Mouse (Mus musculus) adrenal gland, postnatal 4 days (tissue): Measurements from ENCODE around the gene Aldh3b3. TPM values are rescaled to one million over a fixed set of nuclear protein-coding genes. Genes with fewer than 3 reads are reported as not detected.
"Not testable (repeated sequence)": the region's sequence is repeated elsewhere in the genome, so short reads cannot be mapped to it uniquely, and the experiment has no call there.

Experiments
- DNase-seq, 2 experiments: peaks; one replicate each; pipeline ENCODE4 v3.0.0; 2021 to 2022; ENCODE audit warnings: low spot score in 2 of 2, mixed read lengths in 2 of 2
- total RNA-seq, 2 experiments: library from RNA; stranded (reverse); gene quantifications; 2 replicates each; pipeline ENCODE4 v1.2.3; 2021

The Aldh3b3 gene
- total RNA-seq, 2 experiments from 2014 or later, result 0.67 to 0.87 TPM

DNA sequence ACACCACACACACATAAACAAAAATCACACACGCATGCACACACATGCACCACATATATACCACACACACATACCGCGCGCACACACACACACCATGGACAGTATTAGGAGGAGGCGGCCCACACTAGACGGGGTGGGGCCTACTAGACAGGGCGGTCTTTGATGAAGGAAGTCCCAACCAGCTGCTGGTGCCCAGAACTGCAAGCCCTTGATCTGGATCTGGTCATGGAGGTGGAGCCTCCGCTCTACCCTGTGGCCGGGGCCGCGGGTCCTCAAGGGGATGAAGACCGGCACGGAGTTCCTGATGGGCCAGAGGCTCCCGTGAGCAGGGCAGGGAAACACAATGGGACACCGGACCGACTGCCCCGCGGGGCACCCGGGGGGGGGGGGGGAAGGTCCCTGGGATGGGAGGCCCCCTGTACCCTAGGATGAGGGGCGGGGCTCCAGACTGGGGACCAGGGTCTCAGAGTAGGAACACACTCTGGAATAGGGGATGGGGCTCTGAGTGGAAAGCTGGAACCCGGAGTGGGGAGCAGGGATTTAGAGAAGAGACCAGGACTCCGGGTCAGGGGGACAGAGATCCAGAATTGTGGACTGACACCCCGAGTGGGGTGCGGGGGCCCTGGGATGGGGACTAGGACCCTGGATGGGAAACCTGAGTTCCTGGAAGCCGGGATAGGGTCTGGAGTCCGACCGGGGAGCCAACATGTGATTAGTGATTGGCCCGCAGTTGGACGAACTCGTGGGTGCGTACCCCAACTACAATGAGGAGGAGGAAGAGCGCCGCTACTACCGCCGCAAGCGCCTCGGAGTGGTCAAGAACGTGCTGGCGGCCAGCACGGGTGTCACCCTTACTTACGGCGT lies 23.2 kb upstream of the Aldh3b3 start, which contains the start of gene Unc93b1:
Gene Unc93b1, plus strand, starts transcription at position 155 of the 864 bp plus-strand sequence.
- peak; percentile 55 to 67 for DNase-seq

GRCm38 (mm10) chr19:3935896-3936850 lies 22.3 kb upstream of the Aldh3b3 start:
- DNase-seq, result peak in 1 of 2 experiments; percentile 52

GRCm38 (mm10) chr19:3942315-3942714 lies 16.1 kb upstream of the Aldh3b3 start:
- no peak for DNase-seq

DNA sequence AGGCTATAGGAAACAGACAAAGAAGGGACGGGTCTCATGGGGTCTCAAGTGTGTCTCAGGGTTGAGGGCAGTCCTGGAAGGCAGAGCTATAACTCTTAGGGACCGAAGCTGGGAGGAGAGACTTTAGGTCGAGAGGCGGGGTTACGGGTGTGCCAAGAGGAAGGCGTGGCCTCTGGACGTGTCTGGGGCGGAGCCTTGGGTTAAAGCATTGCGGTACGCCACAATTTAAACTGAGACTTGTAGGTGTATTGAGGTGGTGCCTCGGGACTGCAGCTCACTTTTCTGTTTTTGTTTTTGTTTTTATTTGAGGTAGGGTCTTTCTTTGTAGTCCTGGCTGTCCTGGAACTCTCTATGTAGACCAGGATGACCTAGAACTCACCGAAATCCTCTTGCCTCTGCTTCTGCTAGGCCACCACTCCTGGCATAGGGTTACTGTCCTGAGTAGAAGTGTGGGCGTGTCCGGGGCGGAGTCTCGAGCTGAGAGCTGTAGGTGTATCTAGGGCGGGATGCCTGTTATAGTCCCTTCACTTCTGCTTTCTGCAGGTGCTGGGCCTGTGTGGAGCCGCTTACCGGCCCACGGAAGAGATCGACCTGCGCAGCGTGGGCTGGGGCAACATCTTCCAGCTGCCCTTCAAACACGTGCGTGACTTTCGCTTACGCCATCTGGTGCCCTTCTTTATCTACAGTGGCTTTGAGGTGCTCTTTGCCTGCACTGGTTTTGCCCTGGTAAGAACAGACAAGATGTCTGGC lies 15.3 kb upstream of the Aldh3b3 start:
- DNase-seq, result no peak

GRCm38 (mm10) chr19:3945872-3946564 lies 12.4 kb upstream of the Aldh3b3 start:
- no peak for DNase-seq

DNA sequence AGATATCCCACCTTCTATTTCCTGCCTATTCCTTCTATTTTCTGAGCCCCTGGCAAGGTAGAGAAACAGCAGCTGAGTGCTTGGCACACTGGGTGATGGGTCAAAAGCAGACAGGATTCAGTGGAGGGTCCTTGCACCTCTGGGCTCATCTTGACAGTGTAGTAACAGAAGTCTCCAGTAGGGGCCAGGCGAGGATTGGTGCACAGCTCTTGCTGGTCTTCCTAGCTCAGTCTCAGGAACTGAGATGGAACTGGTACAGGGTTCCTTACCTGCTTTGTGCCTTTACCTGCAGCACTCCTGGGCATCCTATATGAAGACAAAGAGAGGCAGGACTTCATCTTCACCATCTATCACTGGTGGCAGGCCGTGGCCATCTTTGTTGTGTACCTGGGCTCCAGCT lies 11.7 kb upstream of the Aldh3b3 start:
- DNase-seq, result peak in 1 of 2 experiments; percentile 49

DNA sequence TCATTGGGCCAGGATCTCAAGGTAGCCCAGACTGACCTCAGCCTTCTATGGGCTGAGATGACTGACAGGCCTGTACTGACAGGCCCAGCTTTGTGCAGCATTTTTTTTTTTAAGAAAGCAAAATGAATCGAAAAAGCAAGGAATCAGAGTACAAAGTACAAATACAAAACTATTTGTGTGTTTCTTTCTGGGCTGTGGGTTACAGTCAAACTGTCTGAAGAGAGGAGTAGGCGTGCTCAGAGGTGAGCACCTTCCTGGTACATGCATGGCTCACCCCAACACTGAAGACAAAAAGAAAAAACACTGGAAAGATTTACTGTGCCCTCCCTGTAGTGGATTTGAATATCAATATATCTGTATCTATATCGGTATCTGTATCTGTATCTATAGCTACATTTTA lies 10.6 kb upstream of the Aldh3b3 start:
- DNase-seq, result no peak

DNA sequence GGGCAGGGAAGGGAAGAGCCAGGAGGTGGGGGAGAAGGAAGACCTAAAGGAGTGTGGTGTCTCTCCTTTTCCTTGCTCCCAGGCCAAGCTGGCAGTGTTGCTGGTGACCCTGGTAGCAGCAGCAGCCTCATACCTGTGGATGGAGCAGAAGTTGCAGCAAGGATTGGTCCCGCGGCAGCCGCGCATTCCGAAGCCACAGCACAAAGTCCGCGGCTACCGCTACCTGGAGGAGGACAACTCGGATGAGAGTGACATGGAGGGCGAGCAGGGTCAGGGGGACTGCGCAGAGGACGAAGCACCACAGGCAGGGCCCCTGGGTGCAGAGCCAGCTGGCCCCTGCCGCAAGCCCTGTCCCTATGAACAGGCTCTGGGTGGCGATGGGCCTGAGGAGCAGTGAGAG lies 9.9 kb upstream of the Aldh3b3 start:
- no peak for DNase-seq

GRCm38 (mm10) chr19:3950331-3950730 lies 8.1 kb upstream of the Aldh3b3 start:
- no peak for DNase-seq

- DNase-seq, result no peak
Observed at GRCm38 (mm10) chr19:3951461-3951860, 7.0 kb upstream of the Aldh3b3 start.

DNA sequence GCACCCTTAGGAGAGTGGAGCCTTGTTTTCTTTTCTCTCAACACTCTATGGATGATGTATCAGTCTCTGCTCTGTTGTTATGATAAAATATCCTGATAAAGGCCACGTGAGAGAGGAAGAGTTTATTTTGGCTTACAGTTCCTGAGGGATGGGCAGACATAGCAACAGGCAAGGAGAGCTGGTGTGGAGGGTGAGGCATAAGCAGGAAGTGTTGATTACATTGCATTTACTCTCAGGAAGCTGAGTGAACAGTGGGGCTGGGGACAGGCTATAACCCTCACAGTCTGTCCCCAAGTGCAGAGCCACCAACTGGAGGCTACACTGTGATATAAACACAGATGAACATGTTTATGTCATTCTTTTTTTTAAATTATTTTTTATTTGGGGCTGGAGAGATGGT lies 6.3 kb upstream of the Aldh3b3 start:
- DNase-seq, result no peak

DNA sequence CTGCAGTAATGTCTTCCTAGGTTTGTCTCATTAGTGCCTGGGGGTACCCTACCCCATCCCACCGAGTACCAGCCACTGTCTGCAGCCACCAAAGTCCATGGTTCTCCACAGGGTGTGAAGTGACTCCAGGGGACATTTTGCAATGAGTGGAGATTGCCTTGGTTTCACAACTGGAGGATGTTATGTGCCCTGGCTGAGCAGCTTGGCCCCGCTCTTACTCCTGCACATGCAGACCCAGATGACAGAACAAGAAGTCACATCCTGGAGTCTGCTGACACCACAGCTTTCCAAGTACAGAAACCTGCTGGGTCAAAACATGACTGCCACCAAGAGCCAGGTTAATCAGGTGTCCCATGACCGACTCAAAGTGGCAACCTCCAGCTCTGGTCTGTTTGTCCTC lies 3.4 kb upstream of the Aldh3b3 start:
- no peak for DNase-seq

DNA sequence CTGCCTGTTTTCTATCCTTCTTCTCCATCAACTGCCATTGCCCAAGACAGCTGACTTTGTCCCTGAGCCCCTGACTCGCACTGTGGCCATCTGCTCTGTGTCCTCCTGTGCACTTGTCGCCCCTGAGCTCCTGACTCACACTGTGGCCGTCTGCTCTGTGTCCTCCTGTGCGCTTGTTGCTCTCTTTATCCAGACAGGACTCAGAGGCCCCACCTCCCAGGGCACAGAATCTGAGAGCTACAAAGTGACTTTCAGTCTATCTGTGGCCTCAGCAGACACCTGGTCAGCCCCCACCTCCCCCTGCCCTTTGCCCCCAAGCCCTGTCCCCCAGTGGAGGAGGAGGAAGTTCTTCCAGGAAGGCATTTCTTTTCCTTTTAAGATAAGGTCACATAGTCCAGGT lies 2.6 kb upstream of the Aldh3b3 start:
- no peak for DNase-seq

DNA sequence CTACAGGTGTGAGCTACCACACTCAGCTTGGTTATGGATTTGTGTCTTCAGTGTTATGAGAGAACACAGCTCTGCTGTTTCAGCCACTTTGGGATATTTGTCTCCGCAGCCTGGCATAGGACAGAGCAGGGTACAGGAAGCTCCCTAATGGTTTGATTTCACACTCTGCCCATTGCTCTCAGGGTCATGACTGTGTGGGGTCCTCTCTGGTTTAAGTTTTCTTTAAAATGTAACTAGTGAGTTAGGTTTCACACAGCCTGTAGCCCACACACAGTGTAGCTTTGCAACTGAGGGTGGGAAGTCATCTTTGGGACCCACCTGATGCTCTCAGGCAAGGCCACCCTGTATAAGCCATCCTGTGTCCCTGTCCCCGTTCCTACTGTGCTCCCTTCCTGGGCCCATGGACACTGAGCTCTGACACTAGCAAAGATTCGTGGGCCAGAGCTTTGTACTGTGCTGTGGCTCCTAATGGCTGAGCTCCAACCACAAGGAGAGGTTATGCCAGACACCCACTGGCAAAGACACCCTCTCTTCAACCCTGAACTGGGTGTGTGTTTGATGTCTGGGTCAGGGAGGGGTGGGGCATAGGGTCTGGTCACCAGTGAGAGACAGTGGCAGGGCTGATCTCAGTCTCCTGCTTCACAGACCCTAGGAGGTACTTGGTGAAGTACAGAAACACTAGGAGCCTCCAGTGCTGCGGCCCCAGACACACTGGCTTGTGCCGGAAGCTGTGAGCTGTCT lies 979 bp upstream of the Aldh3b3 start:
- not testable (repeated sequence) for DNase-seq

DNA sequence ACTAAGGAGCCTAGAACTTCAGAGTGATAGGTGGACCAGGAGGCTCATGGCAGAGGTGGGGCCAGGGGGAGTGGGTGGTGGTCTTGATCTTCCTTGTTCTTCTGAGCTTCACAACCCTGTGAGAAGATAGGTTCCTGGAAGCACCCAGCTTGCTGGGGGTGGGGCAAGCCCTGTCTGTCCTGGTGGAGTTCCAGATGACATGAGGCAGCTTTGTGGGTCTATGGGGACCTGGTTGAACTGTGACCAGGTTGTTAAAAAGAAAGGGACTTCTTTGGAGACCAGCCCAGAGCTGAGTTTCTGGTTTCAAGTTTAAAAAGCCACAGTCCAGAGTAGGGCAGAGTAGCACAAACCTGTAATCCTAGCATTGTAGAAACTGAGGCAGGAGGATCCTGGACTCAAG lies 585 bp downstream of the Aldh3b3 start:
- no peak for DNase-seq

DNA sequence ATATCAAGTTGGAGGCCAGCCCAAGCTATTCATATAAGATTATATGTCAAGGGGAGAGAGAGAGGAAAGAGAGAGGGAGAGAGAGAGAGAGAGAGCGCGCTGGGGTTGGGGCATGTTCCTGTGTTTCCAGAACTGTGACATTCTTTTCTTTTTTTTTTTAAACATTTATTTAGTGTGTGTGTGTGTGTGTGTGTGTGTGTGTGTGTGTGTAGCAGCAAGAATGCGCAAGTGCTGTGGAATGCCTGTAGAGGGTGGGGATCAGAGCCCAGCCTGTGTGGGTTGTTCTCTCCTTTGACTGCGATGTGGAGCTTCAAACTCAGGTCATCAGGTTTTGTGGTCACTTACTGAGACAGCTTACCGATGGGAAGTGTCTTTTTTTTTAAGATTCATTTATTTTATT lies 1.8 kb downstream of the Aldh3b3 start:
- no peak for DNase-seq

GRCm38 (mm10) chr19:3961805-3962204 lies 3.4 kb downstream of the Aldh3b3 start:
- DNase-seq, result not testable (repeated sequence)

DNA sequence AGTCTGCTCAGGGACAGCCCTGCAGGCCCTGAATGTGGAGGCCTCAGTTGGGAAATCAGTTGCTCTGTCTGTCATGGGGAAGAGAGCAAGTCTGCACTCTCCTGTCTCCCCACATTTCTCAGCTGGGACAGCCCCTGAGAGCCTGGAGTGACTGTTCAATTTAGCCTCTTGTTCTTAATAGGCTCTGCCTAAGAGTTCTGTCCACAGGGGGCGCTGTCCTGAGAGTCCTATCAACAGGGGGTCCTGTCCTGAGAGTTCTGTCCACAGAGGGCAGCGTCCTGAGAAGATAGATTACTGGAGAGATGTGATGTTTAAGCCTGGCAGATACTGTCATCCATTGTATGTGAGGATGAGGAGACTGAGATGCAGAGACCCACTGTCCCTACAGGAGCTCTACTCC lies 4.0 kb downstream of the Aldh3b3 start:
- DNase-seq, result no peak

- no peak for DNase-seq
Observed at GRCm38 (mm10) chr19:3964030-3964429, 5.6 kb downstream of the Aldh3b3 start.
